Mouse (Mus musculus) left cerebral cortex, adult 2 months (tissue): ENCODE data around the gene Bcam. TPM values are rescaled to one million over a fixed set of nuclear protein-coding genes. Genes with fewer than 3 reads are reported as not detected.

ENCODE experiments used
- DNase-seq, 2 experiments: peaks; one replicate each; pipeline ENCODE4 v3.0.0; 2021 to 2022; ENCODE audit warnings: low spot score in 2 of 2, mixed read lengths in 1 of 2; ENCODE audit errors: extremely low spot score in 1 of 2
- H3K27ac ChIP-seq: fragments of 200-600 bp; 2 replicates; pipeline ENCODE4 v1.8.1; 2022
- H3K4me3 ChIP-seq: fragments of 200-600 bp; 2 replicates; pipeline ENCODE4 v1.8.1; 2022
- CTCF ChIP-seq: fragments of 200-600 bp; IDR thresholded peaks from 2 replicates; pipeline ENCODE4 v1.8.1; 2022; ENCODE audit warnings: antibody characterized with exemption, mild to moderate bottlenecking, moderate library complexity
- intact Hi-C: fragments of 180-260 bp; cut with DNase I; formaldehyde crosslinking; loops from one replicate; pipeline ENCODE4 v1.15.1; 2025
- total RNA-seq, 2 experiments: library from RNA; stranded (reverse); gene quantifications; 2 replicates each; pipeline ENCODE4 v1.2.3; 2021

The Bcam gene
- total RNA-seq, 2 experiments from 2014 or later = 12.2 to 15.1 TPM

DNA sequence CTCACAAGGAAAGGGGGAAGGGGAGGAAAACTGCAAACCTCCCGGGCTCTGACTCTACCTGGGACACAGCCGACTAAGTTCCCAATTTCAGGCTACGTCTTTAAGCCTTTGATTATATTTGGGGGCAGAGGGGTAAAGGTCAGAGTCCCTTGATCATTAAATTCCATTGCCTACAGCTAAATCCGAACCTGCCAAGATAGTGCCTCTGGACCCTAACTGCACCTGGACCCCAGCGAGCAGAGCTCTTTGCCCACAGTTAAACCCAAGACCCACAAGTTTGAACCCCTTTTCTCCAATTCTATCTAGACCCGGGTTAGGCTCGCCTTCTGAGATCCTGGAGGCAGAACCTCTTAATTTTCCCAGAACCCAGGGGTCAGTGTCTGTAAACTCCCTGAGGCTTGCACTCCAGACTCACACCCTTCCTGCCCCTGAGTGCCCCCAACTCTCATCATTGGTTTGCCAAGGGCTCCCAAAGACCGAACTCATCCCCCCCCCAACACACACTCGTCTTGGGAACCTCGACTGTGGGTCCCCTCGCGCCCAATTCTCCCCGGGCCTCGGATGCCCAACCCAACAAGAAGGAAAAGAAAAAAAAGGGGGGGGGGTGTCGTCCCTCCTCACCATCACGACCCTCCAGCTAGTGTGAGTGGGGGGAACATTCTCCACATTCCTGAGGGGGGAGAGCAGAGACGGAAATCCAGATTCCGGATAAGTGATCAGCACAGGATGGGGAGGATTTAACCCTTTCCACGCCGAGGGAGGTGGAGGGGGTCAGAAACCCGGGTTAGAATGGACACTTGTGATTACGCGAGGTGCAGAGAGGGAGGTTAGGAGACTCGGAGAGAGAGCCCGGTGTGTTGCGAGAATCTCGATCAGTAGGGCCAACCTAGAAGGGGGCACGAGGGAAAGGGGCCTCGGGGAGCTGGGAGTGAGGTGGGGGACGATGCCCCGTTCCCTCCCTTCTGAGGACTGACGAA is 22.3 kb downstream of the Bcam start:
- DNase-seq = peak; percentile 22 to 24
- TF ChIP-seq CTCF = no peak
- intact Hi-C loops = no loop called here
- Histone ChIP-seq H3K27ac (peak overlapping the region; percentile 63), H3K4me3 (peak overlapping the region; percentile 63)

DNA sequence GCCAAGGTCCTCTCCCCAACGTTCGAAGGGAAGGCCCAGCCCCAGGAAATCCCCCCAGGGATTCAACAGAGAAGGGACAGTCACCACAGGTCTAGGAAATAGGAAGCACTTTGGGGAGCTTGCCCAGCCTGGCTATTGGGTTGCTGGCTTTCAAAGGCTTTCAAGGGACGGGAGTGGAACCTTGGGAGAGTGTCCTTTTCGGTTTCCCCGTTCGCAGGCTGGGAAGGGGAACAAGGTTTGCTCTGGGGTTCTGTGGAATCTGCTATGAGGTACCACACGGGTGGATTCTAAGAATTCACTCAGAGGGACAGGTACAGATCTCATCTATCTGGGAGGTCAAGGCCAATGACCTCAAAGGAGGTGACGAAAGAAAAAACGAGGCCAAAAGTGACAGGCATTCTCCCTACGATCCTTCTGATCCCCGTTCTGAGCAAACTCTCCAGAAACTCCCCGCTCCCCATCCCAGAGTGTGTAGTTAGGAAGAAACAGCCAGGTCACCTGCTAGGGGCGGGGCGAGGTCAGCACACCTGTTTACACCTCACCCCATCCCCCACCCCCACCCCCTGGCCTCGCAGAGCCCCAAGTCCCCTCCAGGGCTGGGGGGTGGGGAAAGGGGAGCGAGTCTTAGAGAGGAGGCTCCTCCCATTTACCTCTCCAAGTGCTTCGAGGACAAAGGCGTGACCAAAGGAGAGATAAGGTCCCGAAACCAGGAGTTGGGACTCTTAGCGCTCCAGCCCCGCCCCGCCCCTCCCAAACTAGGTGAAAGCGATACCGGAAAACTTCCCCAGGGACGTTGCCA is 23.2 kb downstream of the Bcam start:
- Histone ChIP-seq H3K4me3 (0 out of 2 replicates have a peak overlapping the region, but pooled peaks have one; percentile 5), H3K27ac (no peak overlapping the region)
- intact Hi-C loops = no loop called here
- TF ChIP-seq CTCF = no peak
- no peak for DNase-seq

DNA sequence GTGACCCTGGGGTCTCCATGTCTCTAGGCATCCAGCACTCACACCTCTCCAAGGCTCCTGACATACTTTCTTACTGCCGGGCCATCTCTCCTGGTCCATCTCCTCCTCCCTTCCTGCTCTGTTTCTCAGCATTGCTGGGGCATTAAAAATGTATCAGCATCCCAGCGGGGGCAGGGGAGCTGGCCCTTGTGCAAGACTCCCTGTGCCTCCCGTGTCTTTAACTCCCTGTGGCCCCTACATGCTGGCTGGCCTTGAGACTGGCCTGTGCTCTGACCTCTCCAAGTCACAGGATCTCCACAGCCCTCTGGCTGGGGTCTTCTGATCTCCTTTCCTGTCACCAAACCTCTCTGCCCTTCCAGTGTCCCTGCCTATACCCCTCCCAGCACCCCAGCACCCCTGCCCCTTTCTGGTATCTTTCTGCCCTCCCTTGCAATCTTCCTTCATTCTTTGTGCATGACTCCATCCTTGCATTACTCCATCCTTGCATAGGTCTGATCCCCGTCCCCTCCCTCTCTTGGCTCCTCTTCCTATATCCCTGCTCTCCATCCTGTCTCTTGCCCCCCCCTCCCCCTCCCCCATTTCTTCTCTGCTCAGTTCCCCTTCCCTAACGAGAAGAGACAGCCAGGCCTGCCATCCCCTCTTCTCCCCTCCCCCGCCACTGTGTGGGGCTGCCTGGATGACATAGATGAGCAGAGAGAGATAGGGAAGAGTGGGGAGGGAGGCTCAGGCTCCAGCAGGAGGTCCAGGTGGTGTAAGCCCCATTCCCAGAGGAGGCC is 24.2 kb downstream of the Bcam start:
- Histone ChIP-seq H3K4me3 (no peak overlapping the region), H3K27ac (no peak overlapping the region)
- intact Hi-C loops = no loop called here
- TF ChIP-seq CTCF = no peak
- DNase-seq = no peak

DNA sequence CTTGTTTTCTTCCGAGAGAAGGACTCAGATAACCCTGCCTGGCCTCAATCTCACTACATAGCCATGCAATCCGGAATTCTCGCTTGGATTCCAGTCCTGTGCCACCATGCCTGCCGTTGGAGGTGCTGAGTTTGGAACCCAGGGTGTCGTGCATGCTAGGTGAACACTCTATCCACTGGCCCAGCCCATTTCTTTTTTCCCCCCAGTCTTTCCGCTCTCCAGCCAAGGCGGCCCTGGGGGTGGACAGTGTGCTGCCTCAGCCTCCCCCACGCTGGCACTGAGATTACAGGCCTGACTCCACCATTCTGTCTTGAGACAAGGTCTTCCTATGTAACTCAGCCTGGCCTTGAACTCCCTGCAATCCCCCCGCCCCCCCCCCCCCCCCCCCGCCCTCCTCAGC is 24.8 kb downstream of the Bcam start:
- H3K4me3 ChIP-seq = no peak overlapping the region
- DNase-seq = no peak
- intact Hi-C loops = no loop called here
- no peak overlapping the region for H3K27ac ChIP-seq
- no peak for TF ChIP-seq CTCF

DNA sequence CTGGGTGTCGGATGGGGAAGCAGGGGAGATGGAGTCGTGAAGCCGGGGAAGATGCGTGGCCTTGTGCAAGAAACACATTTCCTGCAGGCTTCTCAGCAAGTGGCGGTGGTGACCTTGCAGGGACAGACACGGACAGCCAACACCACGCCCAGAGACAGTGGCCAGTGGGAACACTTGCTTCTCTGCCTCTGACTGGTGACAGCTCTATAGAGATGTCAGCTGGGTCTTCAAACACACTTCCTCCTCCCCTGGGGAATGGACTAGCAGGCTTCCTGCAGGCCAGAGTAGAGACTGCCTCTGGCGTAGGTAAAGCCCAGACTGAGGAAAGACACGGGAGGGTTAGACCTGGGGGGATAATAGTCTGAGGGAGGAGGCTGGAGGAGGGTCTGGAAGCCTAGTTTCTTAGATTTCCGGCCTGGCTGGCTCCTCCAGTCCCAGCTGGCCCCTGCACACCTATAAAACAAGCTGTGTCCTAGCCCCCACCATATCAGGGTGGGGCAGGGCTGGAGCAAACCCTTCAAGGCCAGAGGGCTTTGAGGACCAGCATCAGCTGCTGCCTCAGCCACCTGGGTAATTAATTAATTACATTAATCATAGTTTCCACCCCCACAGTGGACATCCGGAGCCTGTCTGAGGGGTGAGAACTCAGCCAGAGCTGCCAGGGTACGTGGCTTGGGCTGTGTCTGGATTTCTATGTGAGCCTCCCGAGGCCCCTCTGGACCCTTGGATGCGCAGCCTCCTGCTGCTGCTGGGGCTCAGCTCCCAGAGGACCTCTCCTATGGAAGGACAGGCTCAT is 26.0 kb downstream of the Bcam start:
- no peak for TF ChIP-seq CTCF
- intact Hi-C loops = no loop called here
- no peak overlapping the region for H3K27ac ChIP-seq
- DNase-seq = no peak
- H3K4me3 ChIP-seq = no peak overlapping the region

DNA sequence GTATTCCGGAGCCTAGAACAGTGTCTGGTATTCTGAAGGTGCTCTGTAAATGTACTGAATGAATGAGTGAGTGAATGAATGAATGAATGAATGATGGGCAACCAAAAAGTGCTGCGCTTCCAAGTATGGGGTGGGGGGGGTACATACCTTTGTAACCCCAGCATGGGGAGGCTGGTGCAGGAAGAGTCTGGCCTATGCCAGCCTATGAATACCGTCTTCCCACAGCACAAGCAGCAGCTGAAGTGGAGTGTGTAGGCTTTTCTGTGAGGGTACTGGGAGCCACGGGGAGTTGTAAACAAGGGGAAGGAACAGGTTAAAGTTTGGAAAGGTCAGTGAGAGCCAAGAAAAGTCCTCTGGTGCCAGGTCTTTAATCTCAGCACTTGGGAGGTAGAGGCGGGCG is 27.0 kb downstream of the Bcam start:
- intact Hi-C loops = no loop called here
- Histone ChIP-seq H3K4me3 (no peak overlapping the region), H3K27ac (no peak overlapping the region)
- DNase-seq = no peak
- no peak for TF ChIP-seq CTCF

DNA sequence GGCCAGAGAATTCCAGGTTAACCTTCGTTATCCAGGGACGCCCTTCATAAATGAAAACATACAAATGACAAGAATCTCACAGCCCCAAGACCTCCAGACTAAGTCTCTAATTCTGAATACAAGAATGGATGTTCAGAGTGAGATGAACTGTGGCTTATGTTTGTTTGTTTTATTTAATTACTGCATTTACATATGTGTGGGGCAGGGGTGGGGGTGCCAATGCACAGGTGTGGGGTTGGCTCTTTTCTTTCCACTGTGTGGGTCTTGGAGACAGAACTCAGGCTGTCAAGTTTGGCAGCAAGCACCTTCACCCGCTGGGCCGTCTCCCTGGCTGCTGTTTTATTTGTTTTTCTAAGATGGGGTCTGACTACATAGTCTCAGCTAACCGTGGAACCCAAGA is 28.3 kb downstream of the Bcam start:
- no peak overlapping the region for H3K27ac ChIP-seq
- H3K4me3 ChIP-seq = no peak overlapping the region
- intact Hi-C loops = no loop called here
- TF ChIP-seq CTCF = no peak
- DNase-seq = no peak

DNA sequence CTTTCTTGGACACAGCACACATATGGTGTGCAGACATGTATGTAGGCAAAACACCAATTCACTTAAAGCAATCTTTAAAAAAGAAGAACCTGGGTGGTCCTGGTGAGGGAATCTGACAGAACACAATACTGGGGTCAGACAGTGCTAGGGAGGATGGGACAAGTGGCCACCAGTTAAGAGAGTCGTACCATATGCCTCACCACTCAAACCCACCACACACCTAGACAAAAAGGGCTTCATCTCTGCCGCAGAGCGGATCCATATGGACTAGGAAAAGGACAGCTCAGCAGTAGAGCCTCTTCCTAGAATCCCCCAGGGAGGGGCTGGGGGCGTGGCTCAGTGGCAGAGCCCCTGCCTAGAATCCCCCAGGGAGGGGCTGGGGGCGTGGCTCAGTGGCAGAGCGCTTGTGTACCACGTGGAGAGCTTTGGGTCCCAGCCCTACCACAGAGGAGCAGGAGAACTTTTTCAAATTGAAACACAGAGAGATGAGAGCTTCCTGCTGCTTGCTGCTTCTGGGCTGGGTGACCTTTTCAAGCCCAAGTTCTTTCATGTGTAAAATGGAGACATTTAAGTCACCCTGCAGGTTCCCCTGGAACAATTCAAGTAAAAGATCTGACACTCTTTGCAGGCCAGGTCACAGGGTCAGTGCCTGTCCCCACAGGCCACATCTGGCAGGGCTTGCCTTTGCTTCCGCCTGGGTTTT is 29.3 kb downstream of the Bcam start:
- DNase-seq = no peak
- intact Hi-C loops = no loop called here
- TF ChIP-seq CTCF = no peak
- Histone ChIP-seq H3K27ac (no peak overlapping the region), H3K4me3 (no peak overlapping the region)

DNA sequence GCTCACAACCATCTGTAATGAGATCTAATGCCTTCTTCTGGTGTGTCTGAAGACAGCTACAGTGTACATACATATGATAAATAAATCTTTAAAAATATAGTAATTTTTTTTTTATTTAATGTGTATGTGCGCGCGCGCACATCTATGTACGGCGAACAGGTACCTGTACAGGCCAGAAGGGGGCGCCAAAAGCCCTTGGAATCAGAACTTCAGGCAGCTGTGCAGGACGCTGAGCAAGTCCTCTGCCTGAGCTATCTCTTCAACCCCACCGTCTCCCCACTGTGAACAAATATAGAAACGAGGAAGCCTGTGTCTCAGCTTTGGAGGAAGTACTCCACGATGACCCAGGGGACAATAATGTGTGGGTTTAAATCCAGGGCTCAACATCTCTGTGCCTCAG is 30.5 kb downstream of the Bcam start:
- no peak for DNase-seq
- no peak overlapping the region for H3K27ac ChIP-seq
- intact Hi-C loops = no loop called here
- TF ChIP-seq CTCF = peak; percentile 28
- H3K4me3 ChIP-seq = no peak overlapping the region

DNA sequence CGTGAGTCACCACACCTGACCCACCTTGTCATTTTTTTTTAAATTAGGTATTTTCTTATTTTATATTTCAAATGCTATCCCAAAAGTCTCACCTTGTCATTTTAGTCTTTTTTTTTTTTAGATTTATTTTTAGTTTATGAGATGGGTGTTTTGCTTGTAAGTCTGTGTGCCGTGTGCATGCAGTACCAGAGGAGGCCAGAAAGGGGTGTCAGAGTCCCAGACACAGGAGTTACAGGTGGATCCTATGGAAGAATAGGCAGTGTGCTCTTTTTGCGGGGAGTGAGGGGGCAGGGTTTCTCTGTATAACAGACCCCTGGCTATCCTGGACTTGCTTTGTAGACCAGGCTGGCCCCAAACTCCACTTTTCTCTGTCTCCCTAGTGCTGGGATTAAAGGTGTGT is 32.0 kb downstream of the Bcam start:
- no peak; the same call in none of the 2 replicates for TF ChIP-seq CTCF
- no peak for DNase-seq
- no peak overlapping the region for H3K4me3 ChIP-seq
- no peak overlapping the region for H3K27ac ChIP-seq
- intact Hi-C loops = no loop called here
